Mouse (Mus musculus) gastrocnemius, adult 18-20 months (tissue): ENCODE measurements at regions not wholly inside any gene's neighbourhood (a gene's known extent, or its start where the extent isn't known, plus 50 kb on each side); places are given as distances from the start of the nearest gene placed in this dataset.
A peak's percentile ranks its signal among the peaks of the same experiment; 100 is the strongest.

Source experiments
- DNase-seq: peaks from one replicate; pipeline ENCODE4 v3.0.0; 2021; ENCODE audit warnings: low spot score

GRCm38 (mm10) chr1:75889847-75890591, 344.0 kb downstream of the Slc4a3 start:
- no peak for DNase-seq

GRCm38 (mm10) chr1:75890636-75891276, 344.7 kb downstream of the Slc4a3 start:
- no peak for DNase-seq

- no peak for DNase-seq
Measured at GRCm38 (mm10) chr1:75895550-75895949, 349.5 kb downstream of the Slc4a3 start.

GRCm38 (mm10) chr1:75901146-75901545, 355.1 kb downstream of the Slc4a3 start:
- DNase-seq, result no peak

GRCm38 (mm10) chr1:75905699-75906470, 359.8 kb downstream of the Slc4a3 start:
- no peak for DNase-seq

GRCm38 (mm10) chr1:75915311-75915710, 369.2 kb downstream of the Slc4a3 start:
- DNase-seq, result no peak

- no peak for DNase-seq
Measured at GRCm38 (mm10) chr1:75916181-75916580, 370.1 kb downstream of the Slc4a3 start.

GRCm38 (mm10) chr1:75919134-75919533, 373.1 kb downstream of the Slc4a3 start:
- no peak for DNase-seq

GRCm38 (mm10) chr1:75925046-75925445, 379.0 kb downstream of the Slc4a3 start:
- DNase-seq, result no peak

- peak; percentile 90 for DNase-seq
Measured at GRCm38 (mm10) chr1:75925802-75926201, 379.7 kb downstream of the Slc4a3 start.

GRCm38 (mm10) chr1:75931852-75932251, 385.8 kb downstream of the Slc4a3 start:
- no peak for DNase-seq

- peak; percentile 65 for DNase-seq
Measured at GRCm38 (mm10) chr1:75933831-75934230, 387.8 kb downstream of the Slc4a3 start.

- no peak for DNase-seq
Measured at GRCm38 (mm10) chr1:75934761-75935160, 388.7 kb downstream of the Slc4a3 start.

GRCm38 (mm10) chr1:75935866-75936265, 389.8 kb downstream of the Slc4a3 start:
- no peak for DNase-seq

- DNase-seq, result peak; percentile 22
Measured at GRCm38 (mm10) chr1:75936596-75936995, 390.5 kb downstream of the Slc4a3 start.

GRCm38 (mm10) chr1:75937331-75937730, 391.3 kb downstream of the Slc4a3 start:
- no peak for DNase-seq

- no peak for DNase-seq
Measured at GRCm38 (mm10) chr1:75946290-75946839, 400.3 kb downstream of the Slc4a3 start.

- no peak for DNase-seq
Measured at GRCm38 (mm10) chr1:75978203-75978986, 432.3 kb downstream of the Slc4a3 start.

GRCm38 (mm10) chr1:75983057-75983456, 437.0 kb downstream of the Slc4a3 start:
- DNase-seq, result no peak

- DNase-seq, result no peak
Measured at GRCm38 (mm10) chr1:75983487-75983886, 437.4 kb downstream of the Slc4a3 start.

GRCm38 (mm10) chr1:75988496-75988895, 442.4 kb downstream of the Slc4a3 start:
- no peak for DNase-seq
